Mouse (Mus musculus): ENCODE results near the gene Psph.

Gene Psph

GRCm38 (mm10) chr5:129740976-129741375, 46.3 kb downstream of the Psph start:
- DNase-seq (ENCODE audit: low spot score in 2 of 2): no peak

GRCm38 (mm10) chr5:129731021-129731420, 56.2 kb downstream of the Psph start:
- DNase-seq (ENCODE audit: low spot score in 2 of 2): peak; percentile 66 to 74

GRCm38 (mm10) chr5:129730344-129730743, 56.9 kb downstream of the Psph start:
- DNase-seq (ENCODE audit: low spot score in 2 of 2): peak; percentile 77 to 79

- DNase-seq (ENCODE audit: low spot score in 2 of 2): peak; percentile 16 to 49
Observed at GRCm38 (mm10) chr5:129729286-129729685, 58.0 kb downstream of the Psph start.

- no peak for DNase-seq (ENCODE audit: low spot score in 2 of 2)
Observed at GRCm38 (mm10) chr5:129726784-129727183, 60.5 kb downstream of the Psph start.

- DNase-seq (ENCODE audit: low spot score in 2 of 2): peak in 1 of 2 experiments; percentile 22
Observed at GRCm38 (mm10) chr5:129725774-129726392, 61.4 kb downstream of the Psph start.

- peak; percentile 93 for DNase-seq (ENCODE audit: low spot score in 2 of 2)
Observed at GRCm38 (mm10) chr5:129724834-129725773, 62.1 kb downstream of the Psph start, which contains the start of gene Nipsnap2. Gene Nipsnap2 (plus strand): TSS chr5:129725063.

- no peak for DNase-seq (ENCODE audit: low spot score in 2 of 2)
Observed at GRCm38 (mm10) chr5:129724268-129724667, 63.0 kb downstream of the Psph start.

GRCm38 (mm10) chr5:129720176-129720575, 67.1 kb downstream of the Psph start:
- DNase-seq (ENCODE audit: low spot score in 2 of 2): no peak

- no peak for DNase-seq (ENCODE audit: low spot score in 2 of 2)
Observed at GRCm38 (mm10) chr5:129717016-129717415, 70.2 kb downstream of the Psph start.

Measured in heart, adult 9 months (tissue).